Mouse (Mus musculus): ENCODE measurements around the gene Prtg. TPM values are rescaled to one million over a fixed set of nuclear protein-coding genes. Genes with fewer than 3 reads are reported as not detected.
A peak's percentile ranks its signal among the peaks of the same experiment; 100 is the strongest.

The Prtg gene
- polyA plus RNA-seq, 1 experiment from 2014 or later = 3.8 TPM

DNA sequence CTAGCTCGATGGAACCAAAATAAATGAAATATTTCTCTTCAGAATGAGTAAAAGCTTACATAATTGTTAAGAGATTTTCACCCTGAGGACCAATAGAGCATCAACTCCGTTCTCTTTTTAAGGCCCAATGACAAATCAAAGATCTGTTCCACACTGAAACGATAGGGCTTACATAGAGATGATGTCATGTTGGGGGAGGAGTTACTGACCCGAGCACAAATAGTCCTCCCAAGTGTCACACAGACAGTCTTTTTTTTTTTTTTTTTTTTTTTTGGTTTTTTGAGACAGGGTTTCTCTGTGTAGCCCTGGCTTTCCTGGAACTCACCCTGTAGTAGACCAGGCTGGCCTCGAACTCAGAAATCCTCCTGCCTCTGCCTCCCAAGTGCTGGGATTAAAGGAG, 45.3 kb downstream of the Prtg start:
- DNase-seq (ENCODE audit: low spot score) (no peak), ATAC-seq (replicated peaks; ENCODE audit: insufficient number of reproducible peaks, low FRiP score, low TSS enrichment, low read depth) (no peak)
- Histone ChIP-seq H3K4me2 (ENCODE audit: low read depth, low read length) (no peak overlapping the region), H3K27ac (replicated peaks; ENCODE audit: low read depth, low read length) (no peak overlapping the region), H3K27me3 (ENCODE audit: control insufficient read depth, insufficient read depth, low read length) (no peaks in the 10 kb centered on the region), H3K9ac (replicated peaks; ENCODE audit: low read length) (no peak overlapping the region), H3K36me3 (replicated peaks; ENCODE audit: control insufficient read depth, insufficient read depth, low read depth, low read length) (peaks cover 5% of the 10 kb centered on the region), H3K4me1 (ENCODE audit: control insufficient read depth, insufficient read depth, low read length) (no peaks in the 10 kb centered on the region), H3K4me3 (ENCODE audit: low read depth, low read length) (no peak overlapping the region), H3K9me3 (replicated peaks; ENCODE audit: control insufficient read depth, low read length) (no peaks in the 10 kb centered on the region)
- 89% methylated on average over 5 of the region's 5 CpGs for WGBS

- Histone ChIP-seq H3K9ac (replicated peaks; ENCODE audit: low read length) (no peak overlapping the region), H3K4me3 (ENCODE audit: low read depth, low read length) (no peak overlapping the region), H3K27me3 (ENCODE audit: control insufficient read depth, insufficient read depth, low read length) (no peaks in the 10 kb centered on the region), H3K9me3 (replicated peaks; ENCODE audit: control insufficient read depth, low read length) (no peaks in the 10 kb centered on the region), H3K4me2 (ENCODE audit: low read depth, low read length) (no peak overlapping the region), H3K4me1 (ENCODE audit: control insufficient read depth, insufficient read depth, low read length) (no peaks in the 10 kb centered on the region), H3K36me3 (replicated peaks; ENCODE audit: control insufficient read depth, insufficient read depth, low read depth, low read length) (peaks cover 5% of the 10 kb centered on the region), H3K27ac (replicated peaks; ENCODE audit: low read depth, low read length) (no peak overlapping the region)
- ATAC-seq (replicated peaks; ENCODE audit: insufficient number of reproducible peaks, low FRiP score, low TSS enrichment, low read depth) (0 out of 2 replicates have a peak, but pooled peaks have one; percentile 70), DNase-seq (ENCODE audit: low spot score) (no peak)
- 60% methylated on average over 13 of the region's 13 CpGs for WGBS
These were observed 47.1 kb downstream of the Prtg start for GRCm38 (mm10) chr9:72853681-72854190.

DNA sequence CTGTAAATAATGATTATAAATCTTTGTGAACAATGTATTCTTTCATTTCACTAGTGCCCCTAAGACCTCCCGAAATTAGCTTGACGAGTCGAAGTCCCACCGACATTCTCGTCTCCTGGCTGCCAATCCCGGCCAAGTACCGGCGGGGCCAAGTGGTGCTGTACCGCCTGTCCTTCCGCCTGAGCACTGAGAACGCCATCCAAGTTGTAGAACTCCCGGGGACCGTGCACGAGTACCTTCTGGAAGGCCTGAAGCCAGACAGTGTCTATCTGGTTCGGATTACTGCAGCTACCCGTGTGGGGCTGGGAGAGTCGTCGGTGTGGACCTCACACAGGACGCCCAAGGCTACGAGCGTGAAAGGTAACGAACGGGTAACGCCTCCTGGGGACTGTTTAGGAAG, 50.0 kb downstream of the Prtg start:
- no peak overlapping the region for H3K4me3 ChIP-seq (ENCODE audit: low read depth, low read length)
- H3K4me2 ChIP-seq (ENCODE audit: low read depth, low read length) = no peak overlapping the region
- no peaks in the 10 kb centered on the region for H3K4me1 ChIP-seq (ENCODE audit: control insufficient read depth, insufficient read depth, low read length)
- peaks cover 3% of the 10 kb centered on the region; the same call in 1 of the 2 replicates for H3K36me3 ChIP-seq (replicated peaks; ENCODE audit: control insufficient read depth, insufficient read depth, low read depth, low read length)
- no peak overlapping the region for H3K27ac ChIP-seq (replicated peaks; ENCODE audit: low read depth, low read length)
- no peaks in the 10 kb centered on the region for H3K9me3 ChIP-seq (replicated peaks; ENCODE audit: control insufficient read depth, low read length)
- no peak overlapping the region for H3K9ac ChIP-seq (replicated peaks; ENCODE audit: low read length)
- WGBS = 90% methylated on average over 24 of the region's 24 CpGs
- ATAC-seq (replicated peaks; ENCODE audit: insufficient number of reproducible peaks, low FRiP score, low TSS enrichment, low read depth) (no peak), DNase-seq (ENCODE audit: low spot score) (no peak)
- H3K27me3 ChIP-seq (ENCODE audit: control insufficient read depth, insufficient read depth, low read length) = no peaks in the 10 kb centered on the region

- no peak overlapping the region for H3K4me3 ChIP-seq (ENCODE audit: low read depth, low read length)
- no peaks in the 10 kb centered on the region for H3K9me3 ChIP-seq (replicated peaks; ENCODE audit: control insufficient read depth, low read length)
- H3K36me3 ChIP-seq (replicated peaks; ENCODE audit: control insufficient read depth, insufficient read depth, low read depth, low read length) = peaks cover 3% of the 10 kb centered on the region; the same call in 1 of the 2 replicates
- no peak for DNase-seq (ENCODE audit: low spot score)
- no peak for ATAC-seq (replicated peaks; ENCODE audit: insufficient number of reproducible peaks, low FRiP score, low TSS enrichment, low read depth)
- no peaks in the 10 kb centered on the region for H3K4me1 ChIP-seq (ENCODE audit: control insufficient read depth, insufficient read depth, low read length)
- WGBS = 83% methylated on average over 5 of the region's 5 CpGs
- H3K9ac ChIP-seq (replicated peaks; ENCODE audit: low read length) = no peak overlapping the region
- H3K4me2 ChIP-seq (ENCODE audit: low read depth, low read length) = no peak overlapping the region
- no peak overlapping the region for H3K27ac ChIP-seq (replicated peaks; ENCODE audit: low read depth, low read length)
- no peaks in the 10 kb centered on the region for H3K27me3 ChIP-seq (ENCODE audit: control insufficient read depth, insufficient read depth, low read length)
These were observed 54.1 kb downstream of the Prtg start for GRCm38 (mm10) chr9:72860764-72861163.

DNA sequence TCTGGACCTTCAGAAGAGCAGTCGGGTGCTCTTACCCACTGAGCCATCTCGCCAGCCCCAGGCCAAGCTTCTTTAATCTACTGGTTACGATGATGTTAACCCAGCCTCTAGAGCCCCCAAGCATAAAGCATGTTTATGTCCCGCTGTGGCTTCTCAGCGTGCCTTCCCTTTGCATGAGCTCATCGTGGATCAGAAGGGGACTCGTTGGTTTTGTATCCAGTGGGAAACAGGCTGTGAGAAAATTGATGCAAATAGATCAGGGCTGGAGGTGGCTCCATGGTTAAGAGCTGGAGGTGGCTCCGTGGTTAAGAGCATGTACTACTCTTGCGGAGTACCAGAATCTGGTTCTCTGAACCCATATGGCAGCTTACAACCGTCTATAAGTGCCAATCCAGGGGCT, 54.6 kb downstream of the Prtg start:
- DNase-seq (ENCODE audit: low spot score) (no peak), ATAC-seq (replicated peaks; ENCODE audit: insufficient number of reproducible peaks, low FRiP score, low TSS enrichment, low read depth) (no peak)
- Histone ChIP-seq H3K27me3 (ENCODE audit: control insufficient read depth, insufficient read depth, low read length) (no peaks in the 10 kb centered on the region), H3K9ac (replicated peaks; ENCODE audit: low read length) (no peak overlapping the region), H3K4me1 (ENCODE audit: control insufficient read depth, insufficient read depth, low read length) (no peaks in the 10 kb centered on the region), H3K4me3 (ENCODE audit: low read depth, low read length) (no peak overlapping the region), H3K9me3 (replicated peaks; ENCODE audit: control insufficient read depth, low read length) (no peaks in the 10 kb centered on the region), H3K27ac (replicated peaks; ENCODE audit: low read depth, low read length) (no peak overlapping the region), H3K36me3 (replicated peaks; ENCODE audit: control insufficient read depth, insufficient read depth, low read depth, low read length) (peaks cover 3% of the 10 kb centered on the region; the same call in 1 of the 2 replicates), H3K4me2 (ENCODE audit: low read depth, low read length) (no peak overlapping the region)
- WGBS = 86% methylated on average over 10 of the region's 10 CpGs

GRCm38 (mm10) chr9:72862186-72862585, 55.5 kb downstream of the Prtg start:
- ATAC-seq (replicated peaks; ENCODE audit: insufficient number of reproducible peaks, low FRiP score, low TSS enrichment, low read depth) = no peak

GRCm38 (mm10) chr9:72862955-72863354, 56.3 kb downstream of the Prtg start:
- Histone ChIP-seq H3K36me3 (replicated peaks; ENCODE audit: control insufficient read depth, insufficient read depth, low read depth, low read length) (peaks cover 3% of the 10 kb centered on the region; the same call in 1 of the 2 replicates), H3K27ac (replicated peaks; ENCODE audit: low read depth, low read length) (no peak overlapping the region)
- WGBS = 95% methylated on average over 4 of the region's 4 CpGs

More at GRCm38 (mm10) chr9:72862186-72862585, 55.5 kb downstream of the Prtg start:
- Histone ChIP-seq H3K4me2 (ENCODE audit: low read depth, low read length) (no peak overlapping the region), H3K27ac (replicated peaks; ENCODE audit: low read depth, low read length) (no peak overlapping the region), H3K27me3 (ENCODE audit: control insufficient read depth, insufficient read depth, low read length) (no peaks in the 10 kb centered on the region), H3K9ac (replicated peaks; ENCODE audit: low read length) (no peak overlapping the region), H3K4me3 (ENCODE audit: low read depth, low read length) (no peak overlapping the region), H3K4me1 (ENCODE audit: control insufficient read depth, insufficient read depth, low read length) (no peaks in the 10 kb centered on the region), H3K36me3 (replicated peaks; ENCODE audit: control insufficient read depth, insufficient read depth, low read depth, low read length) (peaks cover 3% of the 10 kb centered on the region; the same call in 1 of the 2 replicates), H3K9me3 (replicated peaks; ENCODE audit: control insufficient read depth, low read length) (no peaks in the 10 kb centered on the region)
- WGBS = 81% methylated on average over 11 of the region's 11 CpGs
- DNase-seq (ENCODE audit: low spot score) = no peak

GRCm38 (mm10) chr9:72863773-72864172, 57.1 kb downstream of the Prtg start:
- no peak overlapping the region for H3K4me2 ChIP-seq (ENCODE audit: low read depth, low read length)
- 26% methylated on average over 5 of the region's 5 CpGs for WGBS
- no peak overlapping the region for H3K4me3 ChIP-seq (ENCODE audit: low read depth, low read length)
- H3K4me1 ChIP-seq (ENCODE audit: control insufficient read depth, insufficient read depth, low read length) = no peaks in the 10 kb centered on the region
- H3K9me3 ChIP-seq (replicated peaks; ENCODE audit: control insufficient read depth, low read length) = no peaks in the 10 kb centered on the region
- H3K27me3 ChIP-seq (ENCODE audit: control insufficient read depth, insufficient read depth, low read length) = no peaks in the 10 kb centered on the region
- no peak for ATAC-seq (replicated peaks; ENCODE audit: insufficient number of reproducible peaks, low FRiP score, low TSS enrichment, low read depth)
- no peak for DNase-seq (ENCODE audit: low spot score)
- peaks cover 3% of the 10 kb centered on the region; the same call in 1 of the 2 replicates for H3K36me3 ChIP-seq (replicated peaks; ENCODE audit: control insufficient read depth, insufficient read depth, low read depth, low read length)
- no peak overlapping the region for H3K27ac ChIP-seq (replicated peaks; ENCODE audit: low read depth, low read length)
- no peak overlapping the region for H3K9ac ChIP-seq (replicated peaks; ENCODE audit: low read length)

More at GRCm38 (mm10) chr9:72862955-72863354, 56.3 kb downstream of the Prtg start:
- no peak overlapping the region for H3K9ac ChIP-seq (replicated peaks; ENCODE audit: low read length)
- no peaks in the 10 kb centered on the region for H3K27me3 ChIP-seq (ENCODE audit: control insufficient read depth, insufficient read depth, low read length)
- no peak for ATAC-seq (replicated peaks; ENCODE audit: insufficient number of reproducible peaks, low FRiP score, low TSS enrichment, low read depth)
- H3K4me1 ChIP-seq (ENCODE audit: control insufficient read depth, insufficient read depth, low read length) = no peaks in the 10 kb centered on the region
- H3K9me3 ChIP-seq (replicated peaks; ENCODE audit: control insufficient read depth, low read length) = no peaks in the 10 kb centered on the region
- no peak overlapping the region for H3K4me2 ChIP-seq (ENCODE audit: low read depth, low read length)
- DNase-seq (ENCODE audit: low spot score) = no peak
- H3K4me3 ChIP-seq (ENCODE audit: low read depth, low read length) = no peak overlapping the region
